Mouse (Mus musculus) thymus, postnatal 4 days (tissue): ENCODE results near the gene Fgf11.

Experiments used
- DNase-seq: peaks from one replicate; pipeline ENCODE4 v3.0.0; 2021

Gene Fgf11

GRCm38 (mm10) chr11:69815155-69815554 is 13.5 kb upstream of the Fgf11 start, which contains the start of gene Gm39566:
Gene Gm39566 (minus strand): TSS chr11:69815298.
- peak; percentile 56 for DNase-seq

- no peak for DNase-seq
Observed at GRCm38 (mm10) chr11:69810280-69810679, 8.6 kb upstream of the Fgf11 start.

- DNase-seq, result no peak
Observed at GRCm38 (mm10) chr11:69807641-69808040, 6.0 kb upstream of the Fgf11 start.

- no peak for DNase-seq
Observed at GRCm38 (mm10) chr11:69806378-69806777, 4.7 kb upstream of the Fgf11 start.

GRCm38 (mm10) chr11:69804972-69805909 is 3.6 kb upstream of the Fgf11 start, which contains the start of gene Tmem102:
Gene Tmem102 (minus strand): TSS chr11:69805624.
- peak; percentile 58 for DNase-seq

GRCm38 (mm10) chr11:69804652-69804940 is 2.9 kb upstream of the Fgf11 start:
- no peak for DNase-seq

GRCm38 (mm10) chr11:69803786-69804651 is 2.4 kb upstream of the Fgf11 start:
- DNase-seq, result peak; percentile 88

GRCm38 (mm10) chr11:69803328-69803727 is 1.7 kb upstream of the Fgf11 start:
- no peak for DNase-seq

- peak; percentile 88 for DNase-seq
Observed at GRCm38 (mm10) chr11:69802648-69803105, 1.0 kb upstream of the Fgf11 start.

- peak; percentile 37 for DNase-seq
Observed at GRCm38 (mm10) chr11:69800392-69801197, 1.1 kb downstream of the Fgf11 start.

GRCm38 (mm10) chr11:69800138-69800391 is 1.6 kb downstream of the Fgf11 start:
- peak; percentile 36 for DNase-seq

- peak; percentile 29 for DNase-seq
Observed at GRCm38 (mm10) chr11:69799394-69800137, 2.1 kb downstream of the Fgf11 start.

GRCm38 (mm10) chr11:69797924-69798323 is 3.7 kb downstream of the Fgf11 start:
- DNase-seq, result peak; percentile 19

GRCm38 (mm10) chr11:69795983-69796435 is 5.6 kb downstream of the Fgf11 start:
- DNase-seq, result peak; percentile 63

GRCm38 (mm10) chr11:69795168-69795982 is 6.3 kb downstream of the Fgf11 start, which contains the start of gene Chrnb1:
Gene Chrnb1 (minus strand): TSS chr11:69795943.
- peak; percentile 92 for DNase-seq

GRCm38 (mm10) chr11:69793429-69793828 is 8.2 kb downstream of the Fgf11 start:
- no peak for DNase-seq

- no peak for DNase-seq
Observed at GRCm38 (mm10) chr11:69791420-69791819, 10.2 kb downstream of the Fgf11 start.

- DNase-seq, result no peak
Observed at GRCm38 (mm10) chr11:69789431-69789830, 12.2 kb downstream of the Fgf11 start.

- no peak for DNase-seq
Observed at GRCm38 (mm10) chr11:69787306-69787705, 14.4 kb downstream of the Fgf11 start.

GRCm38 (mm10) chr11:69784793-69785272 is 16.8 kb downstream of the Fgf11 start:
- DNase-seq, result no peak

- DNase-seq, result no peak
Observed at GRCm38 (mm10) chr11:69781828-69782227, 19.8 kb downstream of the Fgf11 start.
